Mouse (Mus musculus) monocyte, adult 2 months (primary cell): Measurements from ENCODE around the gene Myo18a.

Experiments used
- DNase-seq, 2 experiments: peaks; one replicate each; pipeline ENCODE4 v3.0.0; 2022; ENCODE audit warnings: low spot score in 2 of 2, low read depth in 1 of 2

The Myo18a gene

DNA sequence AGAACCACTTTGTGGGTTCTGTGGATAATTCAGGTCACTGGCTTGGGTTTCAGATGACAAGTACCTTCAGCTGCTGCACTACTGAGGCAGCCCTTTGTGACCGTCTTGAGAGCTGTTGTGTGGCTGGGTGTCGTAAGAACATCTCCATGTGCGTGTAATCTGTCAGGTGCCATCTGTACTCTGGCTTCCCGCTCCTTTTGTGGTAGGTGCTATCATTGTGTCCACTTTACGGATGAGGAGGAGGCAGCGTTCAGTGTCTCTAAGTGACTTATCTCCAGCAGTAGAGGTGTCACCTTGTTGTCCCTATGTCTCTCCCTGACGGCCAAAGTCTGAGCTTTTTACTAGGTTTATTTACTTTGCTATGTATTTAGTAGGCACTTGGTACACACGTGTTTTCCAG, 7.3 kb downstream of the Myo18a start:
- DNase-seq, result no peak

DNA sequence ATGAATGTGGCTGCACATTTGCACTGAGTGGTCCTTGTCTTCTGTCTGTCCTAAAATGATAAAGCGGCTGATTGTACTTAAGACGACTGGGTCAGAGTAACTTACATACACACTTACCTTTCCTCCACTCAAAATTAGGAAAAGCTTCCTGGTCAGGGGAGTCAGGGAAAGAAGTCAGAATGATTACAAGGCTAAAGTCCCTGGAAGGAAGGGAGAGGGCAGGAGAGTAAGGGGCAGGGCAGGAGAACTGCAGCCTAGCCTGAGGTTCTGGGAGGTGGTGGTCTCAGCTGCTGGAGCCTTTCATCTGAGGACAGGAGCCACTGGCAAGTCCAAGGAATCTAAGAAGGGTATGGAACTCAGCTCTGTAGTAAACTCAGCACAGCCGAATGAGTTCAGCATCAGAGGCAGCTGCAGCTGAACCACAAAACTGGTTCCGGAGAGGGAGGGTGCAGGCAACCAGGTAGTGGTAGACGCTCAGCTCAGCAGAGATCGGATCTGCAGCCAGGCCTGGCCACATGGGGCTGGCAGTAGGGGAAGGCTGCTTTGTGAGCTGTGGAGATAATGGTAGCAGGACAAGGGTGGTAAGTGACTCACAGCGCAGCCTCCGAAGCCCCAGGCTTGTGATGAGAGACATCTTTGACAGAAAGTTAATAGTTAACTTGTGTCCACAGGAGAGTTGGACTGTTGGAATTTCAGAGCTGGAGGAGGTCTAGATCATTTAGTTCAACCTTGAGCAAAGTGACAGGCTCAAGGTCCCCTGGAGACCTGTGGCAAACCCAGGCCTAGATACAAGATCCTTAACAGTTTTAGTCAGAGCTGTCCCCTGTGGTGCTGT, 9.1 kb downstream of the Myo18a start:
- DNase-seq, result no peak

DNA sequence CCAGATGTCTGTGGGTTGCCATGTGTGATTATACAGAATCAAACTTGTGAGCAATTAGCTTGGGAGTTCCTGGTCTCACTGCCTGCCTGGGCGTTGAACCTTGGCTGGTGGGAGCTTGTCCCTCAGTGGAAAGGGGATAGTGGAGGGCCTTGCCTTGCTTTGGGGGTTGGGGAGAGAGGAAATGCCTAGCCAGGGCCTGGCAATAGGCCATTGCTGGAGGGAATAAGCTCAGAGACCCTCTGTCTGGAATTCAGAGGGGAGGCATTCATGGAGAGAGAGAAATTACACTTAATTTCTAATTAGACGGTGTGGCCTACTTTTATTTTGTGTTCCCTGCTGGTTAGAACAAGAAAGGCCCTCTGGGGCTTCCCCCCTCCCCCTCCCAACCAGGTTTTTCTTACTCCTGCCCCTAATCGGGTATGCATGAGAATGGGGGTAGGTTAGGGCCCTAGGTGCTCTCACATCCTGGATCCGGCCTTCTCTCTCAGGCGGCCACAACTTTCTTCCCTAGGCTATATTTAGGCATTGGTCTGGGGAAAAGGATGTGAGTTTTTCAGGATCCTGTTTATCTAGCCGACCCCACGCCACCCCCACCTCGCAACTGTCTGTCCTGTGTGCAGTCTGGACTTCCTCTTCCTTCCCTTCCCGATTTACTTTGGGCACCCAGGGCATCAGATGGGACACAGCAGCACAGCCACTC, 12.8 kb downstream of the Myo18a start:
- DNase-seq, result no peak

DNA sequence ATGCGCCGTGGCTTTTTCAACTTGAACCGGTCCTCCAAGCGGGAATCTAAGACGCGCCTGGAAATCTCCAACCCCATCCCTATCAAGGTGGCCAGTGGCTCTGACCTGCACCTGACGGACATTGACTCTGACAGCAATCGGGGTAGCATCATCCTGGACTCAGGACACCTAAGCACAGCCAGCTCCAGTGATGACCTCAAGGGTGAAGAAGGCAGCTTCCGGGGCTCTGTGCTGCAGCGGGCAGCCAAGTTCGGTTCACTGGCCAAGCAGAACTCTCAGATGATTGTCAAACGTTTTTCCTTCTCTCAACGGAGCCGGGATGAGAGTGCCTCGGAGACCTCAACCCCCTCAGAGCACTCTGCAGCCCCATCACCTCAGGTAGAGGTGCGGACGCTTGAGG, 14.4 kb downstream of the Myo18a start:
- no peak for DNase-seq

DNA sequence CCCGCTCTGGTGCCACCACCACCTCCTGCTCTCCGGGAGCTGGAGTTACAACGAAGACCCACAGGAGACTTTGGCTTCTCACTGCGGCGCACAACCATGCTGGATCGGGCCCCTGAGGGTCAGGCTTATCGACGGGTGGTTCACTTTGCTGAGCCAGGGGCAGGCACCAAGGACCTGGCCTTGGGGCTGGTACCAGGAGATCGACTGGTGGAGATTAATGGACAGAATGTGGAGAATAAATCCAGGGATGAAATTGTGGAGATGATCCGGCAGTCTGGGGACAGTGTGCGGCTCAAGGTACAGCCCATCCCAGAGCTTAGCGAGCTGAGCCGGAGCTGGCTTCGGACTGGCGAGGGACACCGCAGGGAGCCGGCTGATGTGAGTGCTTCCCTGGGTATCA, 14.9 kb downstream of the Myo18a start:
- DNase-seq, result no peak

DNA sequence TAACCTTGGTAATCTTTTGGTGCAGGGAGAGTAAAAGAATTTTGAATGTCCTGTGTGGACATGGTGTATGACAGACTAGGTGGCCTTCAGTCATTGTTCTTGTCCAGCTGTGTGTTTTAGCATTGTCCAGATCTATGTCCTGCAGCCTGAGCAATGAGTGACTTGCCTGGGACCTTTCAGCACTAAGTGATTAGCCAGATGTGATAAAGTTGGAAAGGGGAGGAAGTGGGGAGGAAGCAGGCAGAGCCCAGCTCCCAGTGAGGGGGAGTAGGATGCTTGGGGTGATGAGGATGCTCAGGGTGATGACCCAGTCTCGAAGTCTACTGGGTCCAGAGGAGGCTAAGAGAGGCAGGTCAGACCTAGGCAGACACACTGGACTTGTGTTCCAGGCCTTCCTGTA, 16.2 kb downstream of the Myo18a start:
- DNase-seq, result no peak

DNA sequence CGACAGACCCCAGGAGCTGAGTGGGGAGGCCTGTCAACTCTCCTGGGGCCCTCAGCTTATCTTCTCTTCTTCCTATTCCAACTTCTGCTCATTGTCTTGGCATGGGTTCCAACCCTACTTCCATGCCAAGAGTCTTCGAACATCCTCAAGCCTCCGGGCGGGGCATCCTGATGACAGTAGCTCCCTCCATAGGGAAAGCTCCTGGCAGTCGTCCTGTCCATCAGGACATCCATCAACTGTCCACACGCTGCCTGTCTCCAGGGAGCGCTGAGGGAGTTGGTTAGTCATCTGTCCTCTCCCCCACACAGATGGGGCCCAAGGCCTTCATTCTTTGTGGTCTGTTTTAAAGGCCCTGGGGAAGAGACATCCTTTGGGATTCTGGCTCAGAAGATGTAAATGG, 18.0 kb downstream of the Myo18a start:
- no peak for DNase-seq

DNA sequence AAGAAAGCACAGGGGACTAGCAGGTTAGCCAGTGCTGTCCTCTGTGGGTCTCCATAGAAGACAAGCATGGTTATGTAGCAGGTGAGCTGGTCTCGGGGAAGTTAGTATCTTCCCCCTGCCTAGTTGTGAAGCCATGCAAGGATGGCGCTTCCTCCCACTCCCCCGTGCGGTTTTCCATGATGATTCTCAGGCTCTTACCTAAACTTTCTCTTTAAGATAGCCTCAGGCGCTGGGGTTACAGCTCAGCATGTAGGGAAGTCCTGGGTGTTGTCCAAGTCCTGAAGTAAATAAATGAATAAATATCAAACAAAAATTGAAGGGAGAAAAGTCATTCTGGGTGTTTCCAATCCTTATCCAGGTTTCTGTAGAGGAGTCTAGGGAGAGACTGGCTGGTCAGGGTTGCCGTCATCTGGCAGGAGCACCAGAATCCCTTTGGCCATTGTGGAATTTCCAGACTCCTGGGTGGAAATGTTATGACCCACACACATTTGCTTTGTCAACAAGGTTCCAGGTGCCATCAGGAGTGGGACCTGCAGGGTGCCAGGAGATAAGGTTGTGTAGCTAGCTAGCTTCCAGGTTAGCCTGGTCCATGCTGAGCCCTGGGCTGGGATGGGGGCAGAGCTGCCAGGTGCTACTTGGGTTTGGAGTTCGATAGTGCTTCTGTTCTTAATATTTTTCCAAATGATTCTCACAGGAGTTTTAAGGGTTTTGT, 19.2 kb downstream of the Myo18a start:
- DNase-seq, result no peak

DNA sequence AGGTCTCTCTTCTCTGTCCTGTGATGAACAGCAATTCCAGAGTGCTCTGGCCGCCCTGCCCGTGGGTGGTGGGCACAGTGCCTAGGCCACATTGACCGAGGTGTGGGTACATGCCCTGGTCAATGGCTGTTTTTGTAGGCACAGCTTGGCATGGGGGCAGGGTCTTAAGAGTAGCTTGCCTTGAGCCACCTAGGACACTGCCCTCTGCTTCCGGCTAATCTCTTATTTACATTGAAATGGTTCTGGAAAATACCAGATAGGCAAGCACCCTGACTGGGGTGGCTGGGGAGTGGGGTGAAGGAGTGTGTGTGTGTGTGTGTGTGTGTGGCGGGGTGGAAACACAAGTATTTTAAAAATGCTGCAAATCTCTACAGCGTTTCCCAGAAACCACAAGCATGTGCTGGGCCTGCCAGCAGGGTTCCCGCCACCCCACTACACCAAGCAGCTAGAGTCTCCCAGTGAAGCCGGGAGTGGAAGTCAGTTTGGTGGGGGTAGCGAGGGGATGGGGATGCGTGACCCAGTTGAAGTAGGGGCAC, 20.2 kb downstream of the Myo18a start:
- no peak for DNase-seq

DNA sequence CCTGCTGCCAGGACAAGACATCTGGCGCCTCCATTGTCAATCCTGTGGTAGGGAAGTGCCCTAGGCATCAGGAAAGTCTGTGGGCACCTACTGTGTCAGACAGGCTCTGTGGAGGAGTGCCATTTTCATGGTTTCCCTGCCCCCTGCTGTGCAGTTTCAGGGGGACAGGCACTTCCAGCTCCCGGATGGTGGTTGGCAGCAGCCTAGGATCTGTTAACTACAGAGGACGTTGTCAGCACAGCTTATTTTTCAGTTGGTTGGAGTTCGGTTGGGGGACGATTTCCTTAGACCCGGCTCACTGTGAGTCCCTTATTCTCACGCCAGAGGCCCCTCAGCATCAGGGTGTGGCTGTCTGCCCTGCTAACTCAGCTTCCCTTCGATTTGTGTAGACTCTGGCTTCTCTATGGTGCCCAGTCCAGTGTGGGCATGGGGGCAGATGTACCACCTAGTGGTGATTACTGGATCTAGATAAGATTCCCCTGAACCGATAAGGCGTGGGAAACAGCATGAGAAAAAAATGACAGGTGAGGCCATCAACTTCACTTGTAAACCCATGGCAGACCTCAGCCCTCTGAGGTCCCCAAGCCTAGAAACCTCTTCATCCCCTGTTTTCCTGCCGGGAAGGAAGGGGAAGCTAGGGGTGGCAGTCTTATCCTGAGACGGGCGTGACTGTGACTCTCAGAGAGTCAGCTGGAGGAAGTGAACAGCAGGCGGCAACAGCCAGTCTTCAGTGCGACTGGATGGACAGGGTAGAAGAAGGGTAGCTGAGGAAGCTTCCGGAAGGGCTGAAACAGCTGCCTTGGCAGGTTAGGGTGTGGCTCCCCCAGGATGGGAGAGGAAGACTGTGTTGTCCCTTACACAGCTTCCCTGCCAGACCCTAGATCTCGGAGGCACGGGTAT, 21.0 kb downstream of the Myo18a start:
- no peak for DNase-seq

DNA sequence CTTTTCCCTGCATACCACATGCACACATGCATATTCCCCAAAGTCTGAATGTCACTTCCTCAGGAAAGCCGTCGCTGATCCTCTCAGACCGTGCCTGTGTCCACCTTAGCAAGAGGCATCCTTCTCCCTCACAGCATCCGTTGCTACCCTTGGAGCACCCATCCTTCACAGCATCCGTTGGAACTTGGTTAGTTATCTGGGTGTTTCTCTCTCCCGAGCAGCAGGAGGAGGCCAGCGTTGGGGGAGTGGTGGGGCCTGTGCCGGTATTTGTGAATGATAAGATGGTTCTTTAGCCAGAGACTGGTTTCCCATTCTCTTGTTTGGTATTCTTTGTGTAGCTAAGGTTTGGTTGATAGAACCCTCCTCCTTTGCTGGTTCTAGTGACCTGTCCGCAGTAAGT, 21.8 kb downstream of the Myo18a start:
- DNase-seq, result no peak

DNA sequence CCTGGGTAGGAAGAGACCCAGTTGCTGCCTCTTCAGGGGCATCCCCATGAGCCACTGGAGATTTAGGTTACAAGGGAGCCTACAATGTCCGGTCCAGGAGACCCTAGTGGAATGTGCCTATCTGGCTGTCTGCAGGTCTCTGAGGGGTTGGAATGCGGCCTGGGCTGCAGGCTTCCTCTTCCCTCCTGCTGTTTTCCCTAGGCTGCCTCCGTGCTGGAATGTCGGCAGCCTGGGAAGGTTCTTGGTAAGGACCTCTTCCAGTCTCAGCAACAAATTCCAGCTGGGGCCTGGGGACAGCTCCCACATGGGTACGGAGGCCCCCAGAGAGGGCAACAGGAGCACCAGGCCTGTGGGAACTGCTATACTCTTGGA, 22.3 kb downstream of the Myo18a start:
- DNase-seq, result no peak

DNA sequence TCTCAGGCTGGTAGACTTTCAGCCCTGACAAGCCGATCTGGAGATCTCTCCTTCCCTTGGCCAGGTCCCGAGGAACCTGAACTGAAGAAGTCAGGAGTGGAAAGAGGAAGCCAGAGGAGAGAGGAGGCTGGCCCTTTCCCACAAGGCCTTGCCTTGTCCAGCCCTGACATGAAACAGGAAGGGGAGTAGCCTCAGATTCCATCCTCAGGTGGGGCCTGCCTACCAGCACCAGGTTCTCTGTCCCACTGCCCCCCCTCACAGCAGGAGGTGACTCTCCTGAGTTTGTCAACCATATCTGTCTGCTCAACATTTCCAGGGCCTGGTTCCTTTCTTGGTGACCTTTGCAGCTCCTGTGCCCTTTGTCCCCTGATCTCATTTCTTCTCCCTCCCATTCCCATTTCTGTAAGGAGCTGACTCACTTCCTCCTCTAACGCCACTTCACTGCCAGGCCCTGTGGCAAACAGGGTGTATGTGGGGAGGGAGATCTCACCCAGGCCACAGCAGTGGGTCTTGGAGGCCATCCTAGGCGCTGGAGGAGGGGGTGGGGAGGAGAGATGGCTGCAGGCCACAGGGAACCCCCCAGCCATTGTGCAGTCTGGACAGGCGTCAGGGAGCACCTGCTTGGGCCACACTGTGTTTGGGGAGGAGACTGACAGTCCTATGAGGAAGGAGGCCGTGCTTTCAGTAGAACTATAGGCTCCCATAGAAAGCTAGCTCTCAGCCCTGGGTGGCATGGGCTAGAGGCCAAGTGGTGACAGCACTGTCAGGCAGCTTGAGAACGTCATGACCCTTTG, 22.9 kb downstream of the Myo18a start:
- peak in 1 of 2 experiments; percentile 77 for DNase-seq

DNA sequence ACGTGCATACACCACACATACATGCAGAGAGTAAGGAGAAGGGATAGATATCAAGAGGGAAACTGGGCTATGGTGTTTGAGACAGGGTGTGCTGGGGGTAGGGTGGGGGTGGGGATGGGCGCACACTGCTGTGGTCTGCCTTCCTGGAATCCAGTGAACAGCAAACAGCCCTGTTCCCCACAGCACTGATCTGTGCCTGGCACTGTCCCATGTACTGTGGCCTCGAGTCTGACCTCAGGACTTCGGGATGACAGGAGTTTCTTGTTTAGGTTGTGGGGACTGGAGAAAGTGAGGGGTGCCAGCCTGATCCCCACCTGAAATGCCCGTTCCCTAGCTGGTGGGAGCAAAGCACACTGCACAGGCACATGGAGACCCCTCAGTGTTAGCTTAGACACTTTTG, 24.7 kb downstream of the Myo18a start, which contains the start of gene Gm10277:
Gm10277 (minus strand) TSS at position 41 of the 400 bp plus-strand sequence.
- no peak for DNase-seq

DNA sequence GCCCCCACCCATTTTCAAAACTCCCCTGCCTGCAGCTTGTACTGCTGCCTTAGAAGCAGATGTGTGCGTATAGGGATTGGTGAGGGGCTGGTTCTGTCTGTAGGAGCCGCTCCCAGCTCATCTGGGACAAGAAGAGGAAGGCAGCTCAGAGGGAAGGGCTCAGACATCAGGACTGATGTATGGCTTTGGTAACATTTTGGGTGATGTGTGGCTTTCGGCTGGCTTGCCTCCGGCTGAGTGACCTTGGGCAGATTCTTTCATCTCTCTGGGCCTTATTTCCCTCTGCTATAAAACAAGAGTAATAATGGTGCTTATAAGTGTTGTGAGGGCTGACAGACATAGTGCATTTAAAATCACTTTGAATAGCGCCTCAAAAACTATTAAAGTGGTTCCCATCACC, 26.5 kb downstream of the Myo18a start:
- DNase-seq, result no peak

DNA sequence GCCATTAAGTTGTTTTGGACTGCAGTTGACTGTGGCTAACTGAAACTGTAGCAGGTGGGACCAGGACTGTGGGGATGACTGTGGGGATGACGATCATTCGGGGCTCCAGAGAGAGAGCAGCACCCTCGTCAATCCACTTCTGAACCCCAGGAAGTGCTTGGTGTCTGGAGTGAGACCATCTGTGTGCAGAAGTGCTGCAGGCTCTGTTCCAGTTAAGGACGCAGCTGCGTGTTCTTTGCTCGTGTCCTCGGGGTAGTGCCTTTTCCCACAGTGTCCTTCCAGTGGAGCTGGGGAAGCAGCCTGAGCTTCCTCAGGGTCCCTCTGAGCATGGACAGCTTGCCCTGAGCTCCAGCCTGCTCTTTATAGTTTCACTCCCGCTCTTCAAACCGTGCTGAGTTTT, 27.2 kb downstream of the Myo18a start:
- no peak for DNase-seq

DNA sequence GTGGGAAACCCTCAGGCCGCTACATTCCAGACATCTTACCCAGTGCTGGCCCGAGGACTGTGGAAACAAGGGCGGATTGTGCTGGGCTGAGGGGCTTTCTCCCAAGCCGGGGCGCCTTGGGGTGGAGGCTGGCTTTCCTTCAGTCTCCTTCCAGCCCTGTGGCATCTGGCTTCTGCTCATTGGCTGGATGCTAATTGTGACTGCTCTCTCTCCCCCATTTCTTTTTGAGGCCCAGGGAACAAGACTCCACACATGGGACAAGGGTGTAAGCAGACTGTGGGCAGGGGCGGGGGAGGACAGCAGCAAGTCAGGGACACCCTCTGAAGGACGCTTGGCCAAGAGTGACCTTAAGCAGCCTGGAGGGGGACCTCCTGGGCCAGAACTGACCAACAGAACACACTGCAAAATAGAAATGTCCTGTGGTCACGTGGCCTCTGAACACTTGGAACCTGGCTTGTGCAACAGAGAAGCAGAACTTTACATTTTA, 28.2 kb downstream of the Myo18a start:
- no peak for DNase-seq

DNA sequence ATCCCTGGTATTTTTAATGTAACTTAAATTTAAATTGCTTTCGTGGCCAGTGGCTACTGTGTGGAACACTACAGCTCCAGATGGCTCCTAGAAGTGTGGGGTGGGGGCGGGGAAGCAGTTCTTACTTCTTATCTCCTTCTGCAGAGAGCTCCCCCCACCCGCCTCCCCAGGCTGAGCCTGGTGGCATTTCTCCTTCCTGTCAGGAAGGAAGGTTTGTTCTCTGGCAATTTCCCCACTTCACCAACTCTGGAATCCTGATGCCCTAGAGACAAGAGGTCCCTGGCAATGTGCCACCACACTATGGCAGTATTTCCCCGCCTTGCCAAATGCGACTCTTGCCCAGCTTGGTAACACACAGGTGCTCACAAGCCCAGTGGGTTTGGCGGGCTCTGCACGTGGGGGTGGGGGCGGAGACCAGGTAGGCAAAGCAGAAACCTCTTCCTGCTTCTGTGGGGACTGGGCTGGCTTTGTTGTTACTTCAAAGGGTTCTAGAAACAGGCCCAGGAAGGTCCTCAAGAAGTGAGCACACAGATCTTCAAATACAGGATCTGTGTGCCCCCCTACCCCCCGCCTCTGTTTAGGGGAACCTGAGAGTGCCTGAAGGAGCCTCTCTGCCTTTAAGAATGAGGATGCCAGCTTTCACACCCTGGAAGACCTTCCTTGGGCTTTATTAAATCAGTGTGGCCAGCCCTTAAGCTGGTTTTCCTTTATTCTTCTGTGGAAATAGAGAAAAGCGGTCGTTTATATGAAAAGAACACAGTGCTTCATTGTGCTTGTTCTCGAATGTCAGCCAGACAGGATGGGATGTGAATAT, 28.9 kb downstream of the Myo18a start:
- no peak for DNase-seq

DNA sequence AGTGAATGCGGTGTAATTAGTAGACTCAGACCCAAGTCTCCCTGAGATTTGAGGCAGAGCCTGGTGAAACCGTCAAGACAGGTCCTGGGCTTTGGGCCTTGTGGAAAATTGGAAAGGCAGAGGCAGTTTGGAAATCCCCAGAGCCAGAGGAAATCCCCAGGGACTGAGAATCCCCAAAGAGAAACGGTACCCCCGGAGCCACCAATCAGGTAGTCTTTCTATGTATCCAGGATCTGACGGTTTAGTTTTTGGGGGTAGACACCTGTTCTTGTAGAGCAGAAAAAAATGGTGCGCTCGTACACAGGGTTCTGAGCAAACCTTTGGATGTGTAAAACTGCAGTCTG, 29.5 kb downstream of the Myo18a start:
- DNase-seq, result no peak
